Mouse (Mus musculus): ENCODE results near the gene Foxj3.
"Not testable (repeated sequence)": the region's sequence is repeated elsewhere in the genome, so short reads cannot be mapped to it uniquely, and the experiment has no call there.

The Foxj3 gene

GRCm38 (mm10) chr4:119572682-119573081 is 35.9 kb downstream of the Foxj3 start:
- no peak for DNase-seq (ENCODE audit: low read depth, low spot score)

- no peak for DNase-seq (ENCODE audit: low read depth, low spot score)
Measured at GRCm38 (mm10) chr4:119574504-119574903, 37.7 kb downstream of the Foxj3 start.

- DNase-seq (ENCODE audit: low read depth, low spot score), result no peak
Measured at GRCm38 (mm10) chr4:119575459-119575858, 38.7 kb downstream of the Foxj3 start.

- no peak for DNase-seq (ENCODE audit: low read depth, low spot score)
Measured at GRCm38 (mm10) chr4:119588037-119588436, 51.2 kb downstream of the Foxj3 start.

- DNase-seq (ENCODE audit: low read depth, low spot score), result no peak
Measured at GRCm38 (mm10) chr4:119589423-119589822, 52.6 kb downstream of the Foxj3 start.

- DNase-seq (ENCODE audit: low read depth, low spot score), result no peak
Measured at GRCm38 (mm10) chr4:119590027-119590426, 53.2 kb downstream of the Foxj3 start.

- no peak for DNase-seq (ENCODE audit: low read depth, low spot score)
Measured at GRCm38 (mm10) chr4:119592479-119592878, 55.7 kb downstream of the Foxj3 start.

- DNase-seq (ENCODE audit: low read depth, low spot score), result no peak
Measured at GRCm38 (mm10) chr4:119594331-119594730, 57.5 kb downstream of the Foxj3 start.

GRCm38 (mm10) chr4:119599605-119600004 is 62.8 kb downstream of the Foxj3 start:
- DNase-seq (ENCODE audit: low read depth, low spot score), result no peak

- no peak for DNase-seq (ENCODE audit: low read depth, low spot score)
Measured at GRCm38 (mm10) chr4:119609488-119609887, 72.7 kb downstream of the Foxj3 start.

GRCm38 (mm10) chr4:119614078-119614477 is 77.3 kb downstream of the Foxj3 start:
- DNase-seq (ENCODE audit: low read depth, low spot score), result no peak

GRCm38 (mm10) chr4:119614724-119615123 is 77.9 kb downstream of the Foxj3 start:
- DNase-seq (ENCODE audit: low read depth, low spot score), result no peak

- DNase-seq (ENCODE audit: low read depth, low spot score), result no peak
Measured at GRCm38 (mm10) chr4:119626081-119626645, 89.4 kb downstream of the Foxj3 start.

- DNase-seq (ENCODE audit: low read depth, low spot score), result no peak
Measured at GRCm38 (mm10) chr4:119626876-119627275, 90.1 kb downstream of the Foxj3 start.

GRCm38 (mm10) chr4:119627317-119627716 is 90.5 kb downstream of the Foxj3 start:
- DNase-seq (ENCODE audit: low read depth, low spot score), result no peak

GRCm38 (mm10) chr4:119628363-119628762 is 91.6 kb downstream of the Foxj3 start:
- not testable (repeated sequence) for DNase-seq (ENCODE audit: low read depth, low spot score)

GRCm38 (mm10) chr4:119631115-119631919 is 94.5 kb downstream of the Foxj3 start:
- DNase-seq (ENCODE audit: low read depth, low spot score), result peak; percentile 17

- no peak for DNase-seq (ENCODE audit: low read depth, low spot score)
Measured at GRCm38 (mm10) chr4:119632721-119633120, 95.9 kb downstream of the Foxj3 start.

GRCm38 (mm10) chr4:119633342-119633741 is 96.5 kb downstream of the Foxj3 start:
- no peak for DNase-seq (ENCODE audit: low read depth, low spot score)

- no peak for DNase-seq (ENCODE audit: low read depth, low spot score)
Measured at GRCm38 (mm10) chr4:119633948-119634347, 97.1 kb downstream of the Foxj3 start.

- DNase-seq (ENCODE audit: low read depth, low spot score), result no peak
Measured at GRCm38 (mm10) chr4:119634908-119635660, 98.3 kb downstream of the Foxj3 start.

GRCm38 (mm10) chr4:119635686-119636085 is 98.9 kb downstream of the Foxj3 start:
- no peak for DNase-seq (ENCODE audit: low read depth, low spot score)
